Mouse (Mus musculus) kidney, embryonic 16.5 days (tissue): Measurements from ENCODE around the gene Tmem117. TPM values are rescaled to one million over a fixed set of nuclear protein-coding genes. Genes with fewer than 3 reads are reported as not detected.

Experiments used
- ATAC-seq: fragments of 200-750 bp; cut with Nextera tagmentation; 2 replicates; pipeline ENCODE4 v1.8.0; 2017; ENCODE audit warnings: moderate TSS enrichment; ENCODE audit not compliant: low FRiP score, low TSS enrichment
- H3K27ac ChIP-seq: fragments of 300-500 bp; sonication (generic); 2 replicates; pipeline ENCODE4 v1.5.1; 2014; ENCODE audit warnings: low read length
- H3K27me3 ChIP-seq: fragments of 300-500 bp; sonication (generic); 2 replicates; pipeline ENCODE4 v1.6.1; 2014; ENCODE audit warnings: low read length, control low read depth, mixed read lengths; ENCODE audit not compliant: insufficient read depth
- H3K36me3 ChIP-seq: fragments of 300-500 bp; sonication (generic); 2 replicates; pipeline ENCODE4 v1.6.1; 2014; ENCODE audit warnings: low read length, control low read depth, mixed read lengths; ENCODE audit not compliant: insufficient read depth
- H3K4me1 ChIP-seq: fragments of 300-500 bp; sonication (generic); 2 replicates; pipeline ENCODE4 v1.6.1; 2014; ENCODE audit warnings: low read length, control low read depth, mixed read lengths; ENCODE audit not compliant: insufficient read depth
- H3K4me2 ChIP-seq: fragments of 300-500 bp; sonication (generic); replicated peaks from 2 replicates; pipeline ENCODE4 v1.6.1; 2014; ENCODE audit warnings: low read depth, low read length
- H3K4me3 ChIP-seq: fragments of 300-500 bp; sonication (generic); 2 replicates; pipeline ENCODE4 v1.5.1; 2014; ENCODE audit warnings: mild to moderate bottlenecking, low read length
- H3K9ac ChIP-seq: fragments of 300-500 bp; sonication (generic); replicated peaks from 2 replicates; pipeline ENCODE4 v1.6.1; 2014; ENCODE audit warnings: low read length
- H3K9me3 ChIP-seq: fragments of 300-500 bp; sonication (generic); 2 replicates; pipeline ENCODE4 v1.6.1; 2016; ENCODE audit warnings: low read length, control low read depth
- WGBS: fragments of 180-500 bp; shearing (Covaris S2); extraction: QIAGEN DNeasy Blood & Tissue Kit; methylation state at CpG from one replicate; pipeline ENCODE4 v1.1.7; 2014; 5-methylcytosine and 5-hydroxymethylcytosine counted together
- polyA plus RNA-seq: library from polyadenylated mRNA; unstranded; fragments of >200 nt; fragmentation: Nextera tagmentation; extraction: Ambion mirVana; gene quantifications from 2 replicates; pipeline ENCODE4 v1.2.1, GENCODE M21; 2015

Tmem117 gene
- 14.1 and 14.6 TPM in 2 replicates for polyA plus RNA-seq

DNA sequence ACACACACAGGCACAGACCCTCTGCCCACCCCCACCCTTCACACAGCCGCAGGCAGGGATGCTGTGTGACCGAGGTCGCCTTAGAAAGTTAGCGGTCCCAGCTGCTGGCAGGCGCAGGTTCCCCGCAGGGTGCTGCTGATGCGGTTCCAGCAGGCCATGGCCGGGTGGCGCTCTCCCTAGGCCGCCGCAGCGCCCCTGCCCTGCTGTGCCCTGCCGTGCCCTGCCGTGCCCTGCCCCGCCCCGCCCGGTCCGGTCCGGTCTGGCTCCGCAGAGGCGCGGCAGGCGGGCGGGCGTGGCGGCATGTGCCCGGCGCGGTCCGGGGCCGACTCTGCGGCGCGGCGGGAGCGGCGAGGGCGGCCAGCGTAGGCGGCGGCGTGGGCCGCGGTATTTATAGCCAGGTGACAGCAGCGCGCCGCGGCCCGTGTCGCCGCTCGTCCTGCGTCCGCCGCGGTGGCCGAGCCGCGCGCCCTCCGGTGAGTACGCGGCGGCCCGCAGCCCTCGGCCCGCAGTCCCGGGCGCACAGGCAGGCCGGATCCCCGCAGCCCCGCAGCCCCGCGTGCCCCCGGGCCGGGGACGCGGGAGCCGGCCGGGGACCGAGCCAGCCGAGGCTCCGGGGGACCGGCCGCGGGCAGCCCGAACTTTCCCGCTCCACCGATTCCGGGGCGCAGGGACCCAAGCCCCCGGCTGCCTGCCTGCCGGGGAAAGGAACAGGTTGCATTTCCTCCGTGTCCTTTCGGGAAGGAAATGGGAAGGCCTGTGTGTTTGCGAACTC lies at the start of gene Tmem117:
TSS of gene Tmem117 (plus strand) at position 403 of the 772 bp plus-strand sequence.
- Histone ChIP-seq H3K4me3 (peak within 1 kb of the TSS; percentile 58), H3K36me3 (no peaks in the 10 kb centered on the region), H3K27me3 (peaks cover 8% of the 10 kb centered on the region; the same call in 1 of the 2 replicates), H3K4me2 (peak within 1 kb of the TSS; percentile 98), H3K27ac (0 out of 2 replicates have a peak within 1 kb of the TSS, but pooled peaks have one; percentile 5), H3K9ac (peak within 1 kb of the TSS; percentile 69), H3K9me3 (no peaks in the 10 kb centered on the region), H3K4me1 (no peaks in the 10 kb centered on the region)
- under 1% methylated on average over 59 of the region's 96 CpGs for WGBS
- peak; percentile 91 for ATAC-seq

DNA sequence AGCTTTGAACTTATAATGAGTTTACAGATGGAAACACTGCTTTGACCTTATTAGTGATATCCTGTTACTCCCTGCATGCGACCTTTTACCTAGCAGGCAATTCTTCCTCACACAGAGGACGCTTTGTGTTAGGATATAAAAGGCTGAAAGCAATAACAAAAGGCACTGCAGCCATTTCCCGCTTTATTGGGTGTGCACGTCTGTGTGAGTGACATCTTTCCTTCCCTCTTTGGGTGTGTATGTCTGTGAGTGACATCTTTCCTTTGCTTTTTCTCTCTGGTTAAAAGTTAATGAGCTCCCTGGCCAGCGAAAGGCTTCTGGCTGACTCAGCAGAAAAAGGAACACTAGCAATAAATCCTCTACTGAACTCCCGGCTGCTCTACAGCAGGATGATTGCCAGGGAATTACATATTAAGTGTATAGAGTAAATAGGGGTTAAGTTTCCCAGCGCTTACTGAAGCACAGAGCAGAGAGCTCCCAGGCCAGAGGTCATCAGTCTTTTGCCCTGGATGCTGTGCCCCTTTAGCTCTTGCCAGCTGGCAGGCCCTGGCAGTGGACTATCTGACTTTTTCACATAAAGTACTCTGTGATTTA lies 46.9 kb upstream of the Tmem117 start:
- H3K27me3 ChIP-seq = no peaks in the 10 kb centered on the region
- H3K9me3 ChIP-seq = no peaks in the 10 kb centered on the region
- peak; percentile 71; the same call in 1 of the 2 replicates for ATAC-seq
- 30% methylated on average over 7 of the region's 7 CpGs for WGBS
- H3K36me3 ChIP-seq = peaks cover 55% of the 10 kb centered on the region
- no peak overlapping the region for H3K9ac ChIP-seq
- no peak overlapping the region for H3K4me3 ChIP-seq
- H3K4me2 ChIP-seq = no peak overlapping the region
- H3K4me1 ChIP-seq = 0 out of 2 replicates have a peak, but pooled peaks cover 3% of the 10 kb centered on the region
- peak overlapping the region; percentile 27; the same call in 1 of the 2 replicates for H3K27ac ChIP-seq

DNA sequence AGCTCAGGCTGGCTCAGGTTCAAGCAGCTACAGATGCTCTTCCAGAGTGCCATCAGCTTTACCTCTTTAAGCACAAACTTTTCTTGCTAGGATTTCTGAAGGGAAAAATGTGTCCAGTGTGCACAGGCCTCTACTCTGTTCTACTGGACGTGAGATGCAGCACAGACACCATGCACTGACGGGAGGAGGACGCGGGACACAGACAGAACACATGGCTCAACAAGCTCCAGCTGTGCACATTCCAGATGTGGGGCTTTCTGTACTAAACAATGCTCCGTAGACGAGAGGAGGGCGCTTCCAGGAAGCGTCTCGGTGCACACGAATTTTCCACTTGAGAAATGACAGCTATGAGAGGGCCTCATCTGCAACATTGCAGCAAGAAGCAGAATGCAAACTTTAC lies 45.9 kb upstream of the Tmem117 start:
- Histone ChIP-seq H3K4me1 (peaks cover 7% of the 10 kb centered on the region), H3K4me3 (no peak overlapping the region), H3K9me3 (no peaks in the 10 kb centered on the region), H3K9ac (no peak overlapping the region), H3K4me2 (no peak overlapping the region), H3K27me3 (no peaks in the 10 kb centered on the region), H3K27ac (peak overlapping the region; percentile 27; the same call in 1 of the 2 replicates), H3K36me3 (peaks cover 55% of the 10 kb centered on the region)
- WGBS = 75% methylated on average over 10 of the region's 10 CpGs
- ATAC-seq = no peak

DNA sequence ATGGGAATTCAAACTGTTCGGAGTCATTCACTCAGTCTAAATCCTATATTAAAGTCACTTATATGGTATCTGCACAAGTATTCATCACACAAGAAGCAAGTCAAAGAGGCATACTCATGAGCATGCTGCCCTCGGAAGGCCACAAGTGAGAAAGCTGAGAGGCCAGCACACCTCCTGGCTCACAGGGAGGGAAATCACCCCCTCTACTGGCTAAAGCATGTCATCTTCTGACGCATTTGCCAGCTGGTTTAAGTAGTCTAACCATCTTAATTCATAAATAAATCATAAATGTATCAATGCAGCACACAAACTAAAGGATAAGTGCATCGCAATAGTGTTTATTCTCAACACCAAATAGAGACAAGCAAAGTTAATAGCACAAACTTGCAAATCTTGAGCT lies 44.3 kb upstream of the Tmem117 start:
- H3K4me3 ChIP-seq = no peak overlapping the region
- ATAC-seq = no peak
- peaks cover 11% of the 10 kb centered on the region for H3K4me1 ChIP-seq
- H3K27ac ChIP-seq = no peak overlapping the region
- no peaks in the 10 kb centered on the region for H3K9me3 ChIP-seq
- H3K27me3 ChIP-seq = no peaks in the 10 kb centered on the region
- no peak overlapping the region for H3K4me2 ChIP-seq
- peaks cover 48% of the 10 kb centered on the region for H3K36me3 ChIP-seq
- no peak overlapping the region for H3K9ac ChIP-seq
- 90% methylated on average over 4 of the region's 4 CpGs for WGBS

DNA sequence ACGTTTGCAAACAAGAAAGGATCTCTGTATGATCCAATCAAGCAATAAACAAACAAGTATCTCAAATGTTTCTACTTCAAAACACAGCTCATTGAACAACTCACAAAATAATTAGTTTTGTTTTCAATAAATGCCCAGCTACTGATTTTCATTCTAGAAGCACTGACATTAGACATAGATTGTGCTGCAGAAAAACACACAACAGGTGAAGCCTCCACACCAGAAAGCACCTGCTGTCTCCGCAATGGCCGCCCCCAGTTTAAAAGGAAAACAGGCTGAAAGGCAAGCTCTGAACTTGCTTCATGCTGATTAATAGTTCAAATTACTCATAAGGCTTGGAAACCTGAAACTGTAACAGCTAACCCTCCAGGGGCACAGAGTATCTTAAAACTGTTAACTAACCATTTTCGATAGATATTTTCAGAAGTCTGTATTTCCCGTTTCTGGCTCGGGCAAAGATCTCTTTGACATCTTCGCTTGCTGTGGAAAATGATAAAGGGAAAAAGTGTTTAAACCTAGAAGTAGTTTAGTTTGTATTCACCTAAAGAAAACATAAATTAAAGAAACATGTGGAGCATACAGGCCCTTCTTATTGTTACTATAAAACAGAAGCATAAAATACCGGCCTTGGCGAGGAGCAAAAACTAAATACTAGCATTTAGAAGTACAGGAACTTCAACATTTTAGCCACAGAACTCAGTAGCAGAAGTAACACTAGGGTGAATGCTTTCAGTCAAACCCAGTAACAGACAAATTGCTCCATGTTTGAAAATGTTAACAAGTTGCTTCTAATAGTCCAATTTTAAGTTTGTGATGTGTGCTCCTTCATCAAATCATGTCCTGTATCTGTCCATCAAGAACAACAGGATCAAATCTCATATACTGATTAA lies 41.0 kb upstream of the Tmem117 start:
- peaks cover 19% of the 10 kb centered on the region for H3K36me3 ChIP-seq
- H3K9ac ChIP-seq = 0 out of 2 replicates have a peak overlapping the region, but pooled peaks have one; percentile 35
- H3K4me1 ChIP-seq = peaks cover 8% of the 10 kb centered on the region
- WGBS = 74% methylated on average over 9 of the region's 9 CpGs
- H3K27me3 ChIP-seq = no peaks in the 10 kb centered on the region
- no peak overlapping the region for H3K27ac ChIP-seq
- H3K9me3 ChIP-seq = no peaks in the 10 kb centered on the region
- peak overlapping the region; percentile 36 for H3K4me2 ChIP-seq
- no peak for ATAC-seq
- H3K4me3 ChIP-seq = no peak overlapping the region

DNA sequence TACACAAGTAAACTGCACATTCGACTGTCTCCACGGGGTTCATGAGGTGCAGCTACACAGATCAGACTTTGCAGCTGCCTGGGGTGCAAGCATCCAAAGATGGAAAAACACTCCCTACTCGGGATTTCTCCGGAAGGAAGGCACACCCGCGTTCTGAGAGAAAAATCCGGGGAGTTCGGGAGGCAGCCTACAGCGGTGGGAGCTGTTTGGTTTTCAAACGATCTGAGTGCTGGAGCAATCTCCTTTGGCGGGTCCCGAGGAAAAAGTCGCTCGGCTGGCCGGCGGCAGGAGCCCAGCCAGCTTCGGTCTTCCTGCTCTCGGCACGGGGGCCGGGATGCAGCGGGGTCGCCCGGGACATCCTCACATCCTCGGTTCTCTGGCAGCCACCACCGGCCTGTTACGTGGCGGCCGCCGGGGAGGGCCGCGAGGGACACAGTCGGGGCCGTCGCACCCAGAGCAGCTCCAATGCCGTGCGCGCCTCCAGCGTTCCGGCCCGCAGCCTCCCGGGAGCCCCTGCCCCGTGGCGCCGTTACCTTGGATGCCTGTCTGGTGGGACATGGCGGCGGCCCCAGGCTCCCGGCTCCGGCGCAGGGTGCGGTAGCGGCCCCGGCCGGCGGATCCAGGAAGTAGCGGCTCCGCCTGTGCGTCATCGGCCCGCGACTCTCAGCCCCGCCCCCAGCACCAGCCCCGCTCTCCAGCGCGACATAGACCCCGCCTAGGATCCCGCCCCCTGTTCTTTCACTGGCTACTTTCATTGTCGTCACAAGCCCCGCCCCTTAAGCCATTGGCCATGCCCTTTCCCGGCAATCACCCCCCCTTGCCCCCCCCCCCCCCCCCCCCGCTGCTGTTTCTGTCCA lies 39.6 kb upstream of the Tmem117 start, which contains the start of gene Twf1:
TSS of gene Twf1 (minus strand) at position 671 of the 857 bp plus-strand sequence.
- no peaks in the 10 kb centered on the region for H3K9me3 ChIP-seq
- peak within 1 kb of the TSS; percentile 77 for H3K4me2 ChIP-seq
- H3K9ac ChIP-seq = peak within 1 kb of the TSS; percentile 90
- peaks cover 6% of the 10 kb centered on the region; the same call in 1 of the 2 replicates for H3K36me3 ChIP-seq
- peak within 1 kb of the TSS; percentile 85 for H3K4me3 ChIP-seq
- H3K4me1 ChIP-seq = peaks cover 8% of the 10 kb centered on the region
- under 1% methylated on average over 56 of the region's 70 CpGs for WGBS
- H3K27me3 ChIP-seq = no peaks in the 10 kb centered on the region
- peak within 1 kb of the TSS; percentile 61 for H3K27ac ChIP-seq
- ATAC-seq = peak; percentile 99

DNA sequence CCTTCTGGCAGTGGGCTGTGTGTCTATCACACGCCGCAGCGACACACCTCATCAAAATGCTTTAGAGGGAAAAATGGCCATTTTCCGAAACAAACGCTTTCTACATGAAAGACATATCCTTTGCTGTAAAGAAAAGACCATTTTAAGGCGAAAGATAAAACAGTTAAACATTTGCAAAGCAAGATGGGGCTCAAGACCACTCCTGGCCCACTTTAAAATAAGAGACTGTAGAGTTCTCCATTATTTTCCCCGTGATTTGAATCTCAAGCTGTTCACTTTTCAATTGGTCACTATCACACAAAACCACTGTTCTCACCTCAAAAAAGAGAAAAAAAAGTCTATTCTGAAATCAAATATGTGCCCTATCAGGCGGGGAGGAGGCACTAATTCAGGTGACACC lies 38.9 kb upstream of the Tmem117 start:
- H3K27ac ChIP-seq = no peak overlapping the region
- WGBS = 12% methylated on average over 8 of the region's 8 CpGs
- H3K9me3 ChIP-seq = no peaks in the 10 kb centered on the region
- H3K36me3 ChIP-seq = no peaks in the 10 kb centered on the region
- H3K27me3 ChIP-seq = no peaks in the 10 kb centered on the region
- peaks cover 8% of the 10 kb centered on the region for H3K4me1 ChIP-seq
- H3K4me2 ChIP-seq = peak overlapping the region; percentile 55
- H3K4me3 ChIP-seq = peak overlapping the region; percentile 85
- H3K9ac ChIP-seq = peak overlapping the region; percentile 33; the same call in 1 of the 2 replicates
- ATAC-seq = peak; percentile 13; the same call in 1 of the 2 replicates

DNA sequence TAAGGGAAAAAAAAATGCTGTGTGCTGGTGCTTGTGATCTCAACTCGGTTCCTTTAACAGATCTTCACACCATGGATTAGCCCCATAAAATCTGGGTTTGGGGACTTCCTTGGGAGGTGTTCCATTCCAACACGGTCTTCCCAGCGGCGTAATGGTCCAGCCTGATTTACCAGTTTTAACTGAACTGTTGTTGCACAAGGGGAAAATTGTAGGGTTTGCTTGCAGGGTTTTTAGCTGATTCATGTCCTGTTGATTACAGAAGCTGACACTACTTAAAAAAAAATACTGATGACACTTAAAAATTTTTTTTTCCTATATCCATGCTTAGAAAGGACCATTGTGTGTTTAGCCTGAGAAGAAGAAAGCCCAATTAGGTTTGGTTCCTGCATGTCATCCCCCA lies 37.7 kb upstream of the Tmem117 start:
- no peaks in the 10 kb centered on the region for H3K27me3 ChIP-seq

More for the DNA sequence above, 37.7 kb upstream of the Tmem117 start:
- no peak for ATAC-seq
- Histone ChIP-seq H3K4me1 (peaks cover 8% of the 10 kb centered on the region), H3K27ac (no peak overlapping the region), H3K9ac (peak overlapping the region; percentile 22; the same call in 1 of the 2 replicates), H3K4me2 (no peak overlapping the region), H3K36me3 (no peaks in the 10 kb centered on the region), H3K9me3 (no peaks in the 10 kb centered on the region), H3K4me3 (no peak overlapping the region)
- WGBS = 47% methylated on average over 4 of the region's 4 CpGs
